Mouse (Mus musculus) liver, embryonic 16.5 days (tissue): Measurements from ENCODE around the gene Apoc2. TPM values are rescaled to one million over a fixed set of nuclear protein-coding genes. Genes with fewer than 3 reads are reported as not detected.

Experiments used
- ATAC-seq: fragments of 200-750 bp; cut with Nextera tagmentation; 2 replicates; pipeline ENCODE4 v1.8.0; 2017; ENCODE audit warnings: low read depth, mild to moderate bottlenecking, moderate number of reproducible peaks, moderate library complexity
- H3K27ac ChIP-seq: fragments of 300-500 bp; sonication (generic); 2 replicates; pipeline ENCODE4 v1.5.1; 2014; ENCODE audit warnings: mild to moderate bottlenecking, low read length
- H3K27me3 ChIP-seq: fragments of 300-500 bp; sonication (generic); 2 replicates; pipeline ENCODE4 v1.6.1; 2014; ENCODE audit warnings: low read depth, low read length, mixed read lengths; ENCODE audit not compliant: control insufficient read depth, insufficient read depth
- H3K36me3 ChIP-seq: fragments of 300-500 bp; sonication (generic); 2 replicates; pipeline ENCODE4 v1.6.1; 2014; ENCODE audit warnings: mild to moderate bottlenecking; ENCODE audit not compliant: control insufficient read depth, insufficient read depth
- H3K4me1 ChIP-seq: fragments of 300-500 bp; sonication (generic); 2 replicates; pipeline ENCODE4 v1.6.1; 2014; ENCODE audit warnings: low read depth, low read length, mixed read lengths; ENCODE audit not compliant: control insufficient read depth
- H3K4me2 ChIP-seq: fragments of 300-500 bp; sonication (generic); 2 replicates; pipeline ENCODE4 v1.6.1; 2014; ENCODE audit warnings: low read depth, low read length, mixed read lengths
- H3K4me3 ChIP-seq: fragments of 300-500 bp; sonication (generic); 2 replicates; pipeline ENCODE4 v1.5.1; 2014; ENCODE audit warnings: low read depth, mild to moderate bottlenecking, low read length
- H3K9ac ChIP-seq: fragments of 300-500 bp; sonication (generic); 2 replicates; pipeline ENCODE4 v1.6.1; 2014; ENCODE audit warnings: low read depth, low read length
- H3K9me3 ChIP-seq: fragments of 300-500 bp; sonication (generic); replicated peaks from 2 replicates; pipeline ENCODE4 v1.6.1; 2016; ENCODE audit warnings: low read length; ENCODE audit not compliant: control insufficient read depth
- WGBS: fragments of 180-500 bp; shearing (Covaris S2); extraction: QIAGEN DNeasy Blood & Tissue Kit; methylation state at CpG from one replicate; pipeline ENCODE4 v1.1.7; 2014; ENCODE audit not compliant: insufficient replicate concordance; 5-methylcytosine and 5-hydroxymethylcytosine counted together
- polyA plus RNA-seq: library from polyadenylated mRNA; unstranded; fragments of >200 nt; fragmentation: Nextera tagmentation; extraction: Ambion mirVana; gene quantifications from 2 replicates; pipeline ENCODE4 v1.2.1, GENCODE M21; 2015

Apoc2 gene
- polyA plus RNA-seq, 1 experiment from 2014 or later = 1,344 TPM

DNA sequence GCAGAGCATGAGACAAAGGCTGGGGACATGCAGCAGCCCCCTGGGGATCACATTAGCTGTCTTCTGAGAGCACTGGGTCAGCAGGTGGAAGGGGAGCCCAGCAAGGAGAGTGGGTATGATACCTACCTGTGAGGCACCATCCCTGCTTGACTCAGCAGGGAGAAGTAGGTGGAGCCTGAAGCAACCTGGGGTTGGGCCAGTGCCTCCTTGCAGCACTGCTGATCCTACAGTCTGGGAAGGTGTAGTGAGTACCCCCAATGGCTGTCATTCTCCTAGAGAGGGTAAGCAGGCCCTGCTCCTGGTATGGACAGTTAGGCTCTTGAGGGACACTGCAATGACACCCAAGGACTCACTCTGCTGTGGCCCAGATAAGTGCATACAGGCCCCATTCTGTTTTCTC lies 45.5 kb downstream of the Apoc2 start:
- Histone ChIP-seq H3K4me1 (peaks cover 39% of the 10 kb centered on the region), H3K9me3 (no peaks in the 10 kb centered on the region), H3K27me3 (no peaks in the 10 kb centered on the region), H3K27ac (peak overlapping the region; percentile 50; the same call in 1 of the 2 replicates), H3K36me3 (peaks cover 29% of the 10 kb centered on the region), H3K4me2 (peak overlapping the region; percentile 24), H3K4me3 (no peak overlapping the region), H3K9ac (no peak overlapping the region)
- ATAC-seq = peak; percentile 12; the same call in 1 of the 2 replicates

DNA sequence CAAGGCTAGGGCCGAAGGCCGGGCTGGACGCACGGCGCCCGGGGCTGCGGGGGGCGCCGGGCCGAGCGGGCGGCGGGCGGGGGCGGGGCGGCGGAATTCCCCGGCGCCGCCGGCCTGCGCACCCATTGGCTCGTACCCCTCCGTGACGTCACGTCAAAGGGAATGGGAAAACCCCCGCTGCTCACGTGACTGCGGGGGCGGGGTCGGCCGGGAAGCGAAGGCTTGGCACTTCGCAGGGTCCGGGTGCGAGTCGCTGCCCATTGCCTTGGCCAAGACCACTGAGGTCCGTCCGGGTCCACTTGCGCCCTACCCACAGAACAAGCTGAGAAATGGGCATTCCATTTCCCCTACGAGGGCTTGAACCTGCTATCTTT lies 48.4 kb downstream of the Apoc2 start, which contains the start of gene Relb:
Gene Relb, minus strand, starts transcription at position 78 of the 374 bp plus-strand sequence.
- peaks cover 5% of the 10 kb centered on the region for H3K36me3 ChIP-seq
- no peaks in the 10 kb centered on the region for H3K27me3 ChIP-seq
- no peaks in the 10 kb centered on the region for H3K9me3 ChIP-seq
- under 1% methylated on average over 39 of the region's 41 CpGs for WGBS
- peak within 1 kb of the TSS; percentile 99 for H3K4me2 ChIP-seq
- peak within 1 kb of the TSS; percentile 85 for H3K27ac ChIP-seq
- peaks cover 39% of the 10 kb centered on the region for H3K4me1 ChIP-seq
- H3K4me3 ChIP-seq = peak within 1 kb of the TSS; percentile 75
- ATAC-seq = peak; percentile 48
- H3K9ac ChIP-seq = peak within 1 kb of the TSS; percentile 67

DNA sequence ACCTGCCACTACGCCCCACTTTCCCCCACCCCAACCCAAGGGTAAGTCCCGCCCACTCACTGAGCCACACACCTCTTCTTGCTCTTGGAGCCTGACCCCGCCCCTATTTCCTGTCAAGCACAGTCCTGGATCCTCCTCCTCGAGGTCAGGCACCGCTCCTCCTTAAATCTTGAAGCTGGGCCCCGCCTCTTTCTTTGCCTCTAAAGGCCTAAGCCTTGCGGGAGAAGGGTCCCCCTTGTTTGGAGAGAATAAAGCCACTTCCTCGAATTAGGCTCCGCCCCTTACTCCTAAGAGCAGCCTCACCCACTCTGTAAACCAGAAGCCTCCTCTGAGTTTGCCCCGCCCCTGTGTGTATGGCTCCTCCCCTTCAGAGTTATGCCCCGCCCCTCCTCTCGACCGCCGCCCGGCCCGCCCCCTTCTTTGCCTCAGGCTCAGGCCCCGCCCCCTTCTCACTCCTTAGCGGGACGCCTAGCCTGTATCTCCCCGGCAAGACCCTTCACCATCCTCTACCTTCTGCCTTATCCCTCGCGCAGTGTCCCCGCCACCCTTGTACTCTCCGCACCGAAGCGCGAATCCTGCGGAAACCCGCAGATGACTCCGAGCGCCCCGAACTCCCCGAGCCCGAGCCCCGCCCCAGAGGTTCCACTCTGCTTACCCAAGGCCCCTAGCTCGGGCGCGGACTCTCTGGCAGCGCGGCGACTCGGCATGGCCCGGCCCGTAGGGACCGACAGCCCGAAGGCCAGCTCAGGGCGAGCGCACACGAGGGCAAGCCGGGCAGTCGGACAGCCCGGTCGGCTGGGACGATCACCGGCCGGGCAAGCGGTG lies 49.0 kb downstream of the Apoc2 start:
- peak overlapping the region; percentile 85 for H3K27ac ChIP-seq
- no peaks in the 10 kb centered on the region for H3K27me3 ChIP-seq
- peaks cover 36% of the 10 kb centered on the region for H3K4me1 ChIP-seq
- peak overlapping the region; percentile 67 for H3K9ac ChIP-seq
- peaks cover 2% of the 10 kb centered on the region for H3K36me3 ChIP-seq
- WGBS = under 1% methylated on average over 57 of the region's 57 CpGs
- peak; percentile 78 for ATAC-seq
- peak overlapping the region; percentile 99 for H3K4me2 ChIP-seq
- H3K9me3 ChIP-seq = no peaks in the 10 kb centered on the region
- H3K4me3 ChIP-seq = peak overlapping the region; percentile 75

DNA sequence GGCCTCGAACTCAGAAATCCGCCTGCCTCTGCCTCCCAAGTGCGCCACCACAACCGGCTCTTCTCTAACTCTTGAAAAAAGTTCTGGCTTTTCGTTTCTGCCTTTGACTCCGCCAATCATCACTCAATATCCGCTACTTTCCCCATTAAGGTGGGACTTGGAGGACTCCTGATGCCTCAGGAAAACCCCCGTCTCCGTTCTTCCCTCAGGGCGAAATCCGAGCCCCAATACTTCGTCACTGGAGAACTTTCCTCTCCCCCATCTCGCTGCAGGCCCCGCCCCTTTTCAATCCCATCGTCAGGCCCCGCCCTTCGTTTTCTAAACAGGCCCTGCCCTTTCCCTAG lies 49.6 kb downstream of the Apoc2 start:
- H3K27me3 ChIP-seq = no peaks in the 10 kb centered on the region
- H3K27ac ChIP-seq = no peak overlapping the region
- ATAC-seq = no peak
- peak overlapping the region; percentile 75 for H3K4me3 ChIP-seq
- H3K36me3 ChIP-seq = no peaks in the 10 kb centered on the region; the same call in 1 of the 2 replicates
- H3K9me3 ChIP-seq = no peaks in the 10 kb centered on the region
- peak overlapping the region; percentile 99 for H3K4me2 ChIP-seq
- 10% methylated on average over 17 of the region's 17 CpGs for WGBS
- peaks cover 31% of the 10 kb centered on the region for H3K4me1 ChIP-seq
- H3K9ac ChIP-seq = no peak overlapping the region

DNA sequence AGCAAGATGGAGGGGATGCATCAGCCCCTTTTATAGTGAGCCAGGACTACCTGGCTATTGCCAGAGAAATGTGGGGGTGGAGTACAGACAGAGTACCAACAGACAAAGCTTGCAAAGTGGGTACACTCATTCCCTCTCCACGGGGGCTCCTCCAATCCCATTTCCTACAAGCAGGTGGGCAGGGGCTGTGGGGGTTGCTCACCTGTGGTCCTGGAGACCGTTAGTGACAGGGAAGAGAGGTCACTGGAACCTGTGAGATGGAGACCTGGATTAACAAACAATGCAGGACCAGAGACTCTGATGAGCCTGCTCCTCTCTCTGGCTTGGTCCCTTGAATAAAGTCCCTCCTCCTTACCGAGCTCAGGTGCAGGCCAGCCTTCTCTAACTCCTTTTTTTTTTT lies 50.0 kb downstream of the Apoc2 start:
- H3K4me2 ChIP-seq = peak overlapping the region; percentile 99
- peaks cover 26% of the 10 kb centered on the region for H3K4me1 ChIP-seq
- no peak overlapping the region for H3K9ac ChIP-seq
- no peak for ATAC-seq
- no peaks in the 10 kb centered on the region for H3K9me3 ChIP-seq
- peak overlapping the region; percentile 75; the same call in 1 of the 2 replicates for H3K4me3 ChIP-seq
- WGBS = 54% methylated on average over 3 of the region's 3 CpGs
- no peaks in the 10 kb centered on the region for H3K36me3 ChIP-seq
- H3K27ac ChIP-seq = no peak overlapping the region
- H3K27me3 ChIP-seq = no peaks in the 10 kb centered on the region

DNA sequence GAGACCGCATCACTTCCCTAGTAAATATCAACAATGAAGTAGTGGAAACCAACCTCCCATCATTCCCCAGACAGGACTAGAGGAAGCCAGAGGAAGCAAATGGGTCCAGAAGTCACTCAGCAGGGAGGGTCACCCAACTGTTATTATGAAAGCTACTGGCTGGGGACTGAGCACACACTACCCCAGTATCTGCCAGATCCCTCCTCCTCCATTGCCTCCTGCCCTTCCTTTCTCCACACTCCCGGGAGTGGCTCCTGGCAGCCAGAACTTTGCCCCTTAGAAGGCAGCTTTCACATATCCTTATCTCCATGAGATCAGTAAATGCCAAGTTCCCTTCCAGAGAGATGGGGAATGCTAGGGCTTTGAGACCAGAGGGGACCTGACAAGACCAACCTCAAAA lies 54.3 kb downstream of the Apoc2 start:
- H3K27ac ChIP-seq = no peak overlapping the region
- 61% methylated on average over 2 of the region's 2 CpGs for WGBS

DNA sequence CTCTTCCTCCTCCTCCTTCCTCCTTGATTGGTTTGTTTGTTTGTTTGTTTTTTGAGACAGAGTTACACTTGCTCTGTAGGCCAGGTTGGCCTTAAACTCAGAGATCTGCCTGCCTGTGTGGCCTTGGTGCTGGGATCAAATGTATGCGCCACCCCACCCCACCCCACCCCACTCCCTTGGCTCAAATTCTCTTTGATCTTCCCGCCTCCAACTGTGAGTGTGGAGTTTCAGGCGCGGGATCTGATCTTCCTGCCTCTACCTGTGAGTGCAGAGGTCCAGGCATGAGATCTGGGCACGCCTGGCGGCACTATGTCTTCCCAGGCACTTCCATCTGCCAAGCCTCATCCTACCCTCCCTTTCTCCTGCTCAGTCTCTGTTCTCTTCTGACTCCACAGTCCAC lies 55.5 kb downstream of the Apoc2 start:
- Histone ChIP-seq H3K9ac (no peak overlapping the region), H3K36me3 (no peaks in the 10 kb centered on the region), H3K4me2 (no peak overlapping the region), H3K27me3 (peaks cover 4% of the 10 kb centered on the region), H3K9me3 (no peaks in the 10 kb centered on the region), H3K4me1 (peaks cover 4% of the 10 kb centered on the region; the same call in 1 of the 2 replicates), H3K4me3 (no peak overlapping the region), H3K27ac (no peak overlapping the region)
- ATAC-seq = no peak
- WGBS = 45% methylated on average over 6 of the region's 6 CpGs

More for the DNA sequence above, 54.3 kb downstream of the Apoc2 start:
- peaks cover 4% of the 10 kb centered on the region for H3K27me3 ChIP-seq
- no peak overlapping the region for H3K9ac ChIP-seq
- H3K4me2 ChIP-seq = no peak overlapping the region
- H3K9me3 ChIP-seq = no peaks in the 10 kb centered on the region
- H3K4me3 ChIP-seq = no peak overlapping the region
- H3K4me1 ChIP-seq = peaks cover 8% of the 10 kb centered on the region
- no peak for ATAC-seq
- no peaks in the 10 kb centered on the region for H3K36me3 ChIP-seq

Other genes starting within 250 kb of the Apoc2 start
- gene Mark4, start 219.1 kb downstream of the Apoc2 start, polyA plus RNA-seq = 0.99 and 1.3 TPM in 2 replicates
- gene Exoc3l2, start 214.6 kb downstream of the Apoc2 start, polyA plus RNA-seq = 0.54 and 0.55 TPM in 2 replicates
- gene Bloc1s3, start 169.6 kb downstream of the Apoc2 start, polyA plus RNA-seq = 0.65 and 0.72 TPM in 2 replicates
- 37.2 and 37.4 TPM in 2 replicates for gene Trappc6a, start 169.5 kb downstream of the Apoc2 start, polyA plus RNA-seq
- gene Nkpd1, start 160.1 kb downstream of the Apoc2 start, polyA plus RNA-seq = not detected in 2 replicates
- 9.5 and 11.3 TPM in 2 replicates for gene Ppp1r37, start 114.9 kb downstream of the Apoc2 start, polyA plus RNA-seq
- 0.48 and 0.59 TPM in 2 replicates for gene Zfp296, start 100.7 kb downstream of the Apoc2 start, polyA plus RNA-seq
- 71.1 and 74.2 TPM in 2 replicates for gene Gemin7, start 100.3 kb downstream of the Apoc2 start, polyA plus RNA-seq
- gene Clasrp, start 73.5 kb downstream of the Apoc2 start, polyA plus RNA-seq = 9.4 and 11.4 TPM in 2 replicates
- gene Relb, start 48.5 kb downstream of the Apoc2 start, polyA plus RNA-seq = 1.5 and 1.7 TPM in 2 replicates
- gene Clptm1, start 12.9 kb downstream of the Apoc2 start, polyA plus RNA-seq = 36.2 and 42.7 TPM in 2 replicates
- 20.6 and 35.3 TPM in 2 replicates for gene Gm44805, start 3.5 kb upstream of the Apoc2 start, polyA plus RNA-seq
- 405 and 488 TPM in 2 replicates for gene Apoc4, start 3.5 kb upstream of the Apoc2 start, polyA plus RNA-seq
- gene Apoc1, start 14.7 kb upstream of the Apoc2 start, polyA plus RNA-seq = 919 and 984 TPM in 2 replicates
- gene Apoe, start 21.2 kb upstream of the Apoc2 start, polyA plus RNA-seq = 3,720 and 4,229 TPM in 2 replicates
- 47.3 and 51.8 TPM in 2 replicates for gene Tomm40, start 37.5 kb upstream of the Apoc2 start, polyA plus RNA-seq
- 12.9 and 15.8 TPM in 2 replicates for gene Nectin2, start 72.5 kb upstream of the Apoc2 start, polyA plus RNA-seq
- 7.4 and 9.7 TPM in 2 replicates for gene Bcam, start 93.1 kb upstream of the Apoc2 start, polyA plus RNA-seq
- 4.7 and 5.4 TPM in 2 replicates for gene Cblc, start 118.9 kb upstream of the Apoc2 start, polyA plus RNA-seq
- gene Bcl3, start 144.8 kb upstream of the Apoc2 start, polyA plus RNA-seq = 4.1 and 4.4 TPM in 2 replicates
- 0.08 TPM in 1 of 2 replicates, not detected in the other for gene Gm19345, start 174.1 kb upstream of the Apoc2 start, polyA plus RNA-seq
- not detected in 2 replicates for gene Ceacam16, start 183.4 kb upstream of the Apoc2 start, polyA plus RNA-seq
- not detected in 2 replicates for gene Ceacam19, start 210.0 kb upstream of the Apoc2 start, polyA plus RNA-seq
- 3.4 and 3.6 TPM in 2 replicates for gene Pvr, start 243.2 kb upstream of the Apoc2 start, polyA plus RNA-seq